21 mouse cellular contexts compared by ENCODE assay signal in the genomic region with DNA sequence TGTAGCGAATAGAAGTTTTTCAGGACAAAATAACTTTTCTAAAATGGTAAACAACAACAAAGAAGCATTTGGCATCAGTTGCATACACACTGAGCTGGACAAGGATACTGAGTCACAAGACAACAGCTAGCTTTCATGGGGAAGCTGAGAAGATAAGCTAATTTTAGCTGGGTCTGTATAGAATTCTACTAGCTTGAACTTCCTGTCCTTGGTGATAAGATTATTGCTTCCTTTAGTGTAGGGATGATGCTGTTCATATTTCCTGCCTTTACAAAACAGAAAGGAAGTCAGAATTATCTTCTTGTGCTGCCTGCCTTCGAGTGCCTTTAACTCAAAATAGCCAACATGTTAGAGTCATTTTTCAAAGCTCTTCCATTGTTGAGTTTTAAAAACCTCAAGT. TPM values are rescaled to one million over a fixed set of nuclear protein-coding genes. Genes with fewer than 3 reads are reported as not detected.
DNase-seq lines count a peak whose midpoint lies in the region; ATAC-seq and TF ChIP-seq lines count a peak whose summit lies in the region.
"Had no signal": no experiment of that assay in that cellular context is flagged by ENCODE, and none has a peak within 500 bp of the region (broad histone marks: within the 10 kb centered on the region; RNA-seq: fewer than 3 reads in every experiment).

No protein-coding gene starts in this region.

- H3K9ac ChIP-seq in liver, embryonic 12.5 days = no peak overlapping the region
- H3K9ac ChIP-seq: forebrain, embryonic 12.5 days; hindbrain, embryonic 13.5 days; kidney, embryonic 15.5 days; liver, embryonic 14.5 days; midbrain, embryonic 12.5 days; neural tube, embryonic 12.5 days had no signal

- H3K4me2 ChIP-seq in liver, embryonic 12.5 days = no peak overlapping the region
- H3K4me2 ChIP-seq: forebrain, embryonic 12.5 days; hindbrain, embryonic 13.5 days; kidney, embryonic 15.5 days; midbrain, embryonic 12.5 days; neural tube, embryonic 12.5 days had no signal

- TF ChIP-seq POLR2A in kidney, adult 2 months (IDR thresholded peaks at IDR 0.05; ENCODE audit: low read depth, low read length) = no peak

- H3K4me1 ChIP-seq in kidney, adult 2 months (ENCODE audit: control insufficient read depth, insufficient read depth, low read length) = no peaks in the 10 kb centered on the region
- H3K4me1 ChIP-seq in liver, embryonic 12.5 days = peaks cover 14% of the 10 kb centered on the region
- H3K4me1 ChIP-seq: forebrain, embryonic 12.5 days; hindbrain, embryonic 13.5 days; kidney, embryonic 15.5 days; midbrain, embryonic 12.5 days; neural tube, embryonic 12.5 days had no signal

- no peak overlapping the region for H3K4me3 ChIP-seq in kidney, adult 2 months (ENCODE audit: insufficient read depth, low read depth, low read length)
- H3K4me3 ChIP-seq in liver, embryonic 12.5 days = no peak overlapping the region
- H3K4me3 ChIP-seq: forebrain, embryonic 12.5 days; hindbrain, embryonic 13.5 days; kidney, embryonic 15.5 days; layer of hippocampus, adult 2 months; midbrain, embryonic 12.5 days; neural tube, embryonic 12.5 days had no signal

- WGBS in kidney, adult 2 months = 52% methylated on average over 2 of the region's 2 CpGs
- WGBS in liver, embryonic 12.5 days (ENCODE audit: insufficient replicate concordance) = 34% methylated on average over 2 of the region's 2 CpGs

- ATAC-seq in CD4-positive, CD25-positive, alpha-beta regulatory T cell, adult 4 months = peak; percentile 56
- ATAC-seq in liver, embryonic 12.5 days = peak; percentile 35; the same call in 1 of the 2 replicates
- ATAC-seq: inflammation-experienced regulatory T-cells, adult 6 months had no signal

- no peaks in the 10 kb centered on the region for H3K27me3 ChIP-seq in kidney, adult 2 months (replicated peaks; ENCODE audit: control insufficient read depth, insufficient read depth, low read length)
- H3K27me3 ChIP-seq in liver, embryonic 12.5 days (replicated peaks) = no peaks in the 10 kb centered on the region
- H3K27me3 ChIP-seq: forebrain, embryonic 12.5 days; hindbrain, embryonic 13.5 days; kidney, embryonic 15.5 days; midbrain, embryonic 12.5 days; neural tube, embryonic 12.5 days had no signal

- H3K27ac ChIP-seq in kidney, adult 2 months (ENCODE audit: insufficient read depth, low read depth, low read length) = no peak overlapping the region
- H3K27ac ChIP-seq in liver, embryonic 12.5 days = no peak overlapping the region
- H3K27ac ChIP-seq: forebrain, embryonic 12.5 days; hindbrain, embryonic 13.5 days; kidney, embryonic 15.5 days; layer of hippocampus, adult 2 months; liver, embryonic 14.5 days; midbrain, embryonic 12.5 days; neural tube, embryonic 12.5 days had no signal

- no peak for TF ChIP-seq CTCF in kidney, adult 2 months (conservative IDR thresholded peaks at IDR 0.05; ENCODE audit: insufficient read depth, insufficient read length, low read depth, low read length)

- no peaks in the 10 kb centered on the region for H3K9me3 ChIP-seq in liver, embryonic 12.5 days (replicated peaks)
- H3K9me3 ChIP-seq: forebrain, embryonic 12.5 days; hindbrain, embryonic 13.5 days; kidney, embryonic 15.5 days; midbrain, embryonic 12.5 days; neural tube, embryonic 12.5 days had no signal

- H3K36me3 ChIP-seq in kidney, adult 2 months (ENCODE audit: control insufficient read depth, insufficient read depth, low read length) = no peaks in the 10 kb centered on the region
- H3K36me3 ChIP-seq in liver, embryonic 12.5 days = no peaks in the 10 kb centered on the region
- H3K36me3 ChIP-seq: forebrain, embryonic 12.5 days; hindbrain, embryonic 13.5 days; kidney, embryonic 15.5 days; midbrain, embryonic 12.5 days; neural tube, embryonic 12.5 days had no signal

- peak; percentile 38 for DNase-seq in kidney, adult 2 months
- DNase-seq in kidney, adult 11 months = no peak
- DNase-seq in 416B (ENCODE audit: low read depth) = peak; percentile 63
- no peak for DNase-seq in cerebellum, adult 11-12 months
- DNase-seq in retina, embryonic 14.5 days (ENCODE audit: low spot score) = no peak
- no peak for DNase-seq in layer of hippocampus, postnatal 14 days (ENCODE audit: low spot score in 2 of 2)
- DNase-seq: cerebellum, adult 9-10 months; heart, adult 11 months; left cerebral cortex, postnatal 4 days; lung, postnatal 14 days; thymus, postnatal 25 days had no signal

RNA-seq across cellular contexts. Expression of a gene that starts 48.5 kb away (rescaled TPM):
- polyA plus RNA-seq in kidney, adult 2 months (2012; rRNA removed) = 3.3 and 3.7 TPM in 2 replicates
- not detected for polyA plus RNA-seq in CD4-positive, CD25-positive, alpha-beta regulatory T cell, adult 4 months (2017; shearing (Covaris generic))
- 11.4 and 13.3 TPM in 2 replicates for polyA plus RNA-seq in liver, embryonic 12.5 days (2016; fragmentation: Nextera tagmentation; extraction: Ambion mirVana)
- 1 to 10 TPM; 3.9 to 5.0 TPM for total RNA-seq in layer of hippocampus, postnatal 14 days (2021)

Comparison
In these comparisons a context has a peak if more than half of its experiments do, and no peak if none do; other contexts are left out.
1. DNase-seq: peak in kidney, adult 2 months (single experiment) and 416B (single experiment); none in kidney, adult 11 months (single experiment), cerebellum, adult 11-12 months (single experiment), retina, embryonic 14.5 days (single experiment) and layer of hippocampus, postnatal 14 days (0 of 2).